Mouse (Mus musculus): ENCODE data around the gene Ptov1. TPM values are rescaled to one million over a fixed set of nuclear protein-coding genes. Genes with fewer than 3 reads are reported as not detected.

Ptov1 gene
- polyA plus RNA-seq, 1 experiment from 2014 or later, result 412 TPM

DNA sequence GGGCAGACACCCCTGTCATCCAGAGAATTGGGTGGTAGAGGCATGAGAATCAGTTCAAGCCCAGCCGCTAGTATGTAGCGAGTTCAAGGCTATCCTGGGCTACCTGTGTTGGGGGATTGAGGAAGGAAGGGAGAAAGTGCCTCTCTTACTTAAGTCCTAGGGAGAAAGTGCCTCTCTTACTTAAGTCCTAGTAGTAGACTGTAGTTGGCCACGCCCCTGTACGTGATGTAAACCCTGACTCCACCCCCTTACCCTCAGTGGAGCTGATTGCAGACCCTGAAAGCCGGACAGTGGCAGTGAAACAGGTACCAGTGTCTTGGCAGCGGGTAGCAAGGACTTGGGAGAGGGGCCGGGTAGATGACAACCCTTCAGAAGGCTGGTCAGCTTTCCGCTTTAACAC, 11.7 kb downstream of the Ptov1 start:
- Histone ChIP-seq H3K4me1 (replicated peaks; ENCODE audit: insufficient read depth, low read length) (peaks cover 28% of the 10 kb centered on the region), H3K27me3 (ENCODE audit: insufficient read depth, low read length) (no peaks in the 10 kb centered on the region), H3K27ac (peak overlapping the region; percentile 92), H3K9ac (ENCODE audit: low read depth, low read length) (peak overlapping the region; percentile 82), H3K4me3 (replicated peaks; ENCODE audit: low read depth, low read length) (peak overlapping the region; percentile 73), H3K4me2 (ENCODE audit: low read length) (peak overlapping the region; percentile 92), H3K9me3 (replicated peaks; ENCODE audit: low read length) (no peaks in the 10 kb centered on the region), H3K36me3 (ENCODE audit: insufficient read depth, low read length) (peaks cover 10% of the 10 kb centered on the region)
- no peak for TF ChIP-seq CTCF (IDR thresholded peaks at IDR 0.05; ENCODE audit: low read depth)
- WGBS, result 34% methylated on average over 8 of the region's 8 CpGs
- ATAC-seq (replicated peaks; ENCODE audit: low FRiP score, low read depth), result no peak
- DNase-seq (ENCODE audit: low spot score), result peak; percentile 76

DNA sequence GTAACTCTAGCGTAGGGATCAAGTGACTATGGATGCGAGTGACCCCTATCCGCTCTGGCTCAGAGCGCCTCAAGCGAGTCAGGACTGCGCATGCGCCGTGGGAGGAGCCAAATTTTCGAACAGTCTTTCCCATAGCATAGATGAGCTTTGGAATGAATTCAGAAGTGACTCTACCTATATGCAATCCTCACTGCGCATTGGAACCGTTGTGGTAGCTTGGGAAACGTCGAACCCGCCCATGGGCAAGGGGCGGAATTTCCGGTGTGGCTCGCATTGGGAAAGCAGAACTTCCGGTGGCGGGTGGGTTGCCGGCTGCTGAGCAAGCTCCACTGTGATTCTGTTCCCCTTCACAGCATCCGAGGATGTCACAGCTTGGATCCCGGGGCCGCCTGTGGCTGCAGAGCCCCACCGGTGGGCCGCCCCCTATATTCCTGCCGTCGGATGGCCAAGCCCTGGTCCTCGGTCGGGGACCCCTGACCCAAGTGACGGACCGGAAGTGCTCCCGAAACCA, 12.5 kb downstream of the Ptov1 start, which contains the start of gene Pnkp:
Gene Pnkp (plus strand): TSS at position 98 of the 511 bp plus-strand sequence.
- Histone ChIP-seq H3K27me3 (ENCODE audit: insufficient read depth, low read length) (no peaks in the 10 kb centered on the region), H3K9ac (ENCODE audit: low read depth, low read length) (peak within 1 kb of the TSS; percentile 82), H3K4me3 (replicated peaks; ENCODE audit: low read depth, low read length) (peak within 1 kb of the TSS; percentile 73), H3K36me3 (ENCODE audit: insufficient read depth, low read length) (0 out of 2 replicates have a peak, but pooled peaks cover 2% of the 10 kb centered on the region), H3K4me2 (ENCODE audit: low read length) (peak within 1 kb of the TSS; percentile 92), H3K9me3 (replicated peaks; ENCODE audit: low read length) (no peaks in the 10 kb centered on the region), H3K4me1 (replicated peaks; ENCODE audit: insufficient read depth, low read length) (peaks cover 28% of the 10 kb centered on the region), H3K27ac (peak within 1 kb of the TSS; percentile 92)
- peak; percentile 10; the same call in 1 of the 2 replicates for TF ChIP-seq CTCF (IDR thresholded peaks at IDR 0.05; ENCODE audit: low read depth)
- peak; percentile 90 for DNase-seq (ENCODE audit: low spot score)
- ATAC-seq (replicated peaks; ENCODE audit: low FRiP score, low read depth), result peak; percentile 3; the same call in 1 of the 2 replicates
- under 1% methylated on average over 32 of the region's 32 CpGs for WGBS

DNA sequence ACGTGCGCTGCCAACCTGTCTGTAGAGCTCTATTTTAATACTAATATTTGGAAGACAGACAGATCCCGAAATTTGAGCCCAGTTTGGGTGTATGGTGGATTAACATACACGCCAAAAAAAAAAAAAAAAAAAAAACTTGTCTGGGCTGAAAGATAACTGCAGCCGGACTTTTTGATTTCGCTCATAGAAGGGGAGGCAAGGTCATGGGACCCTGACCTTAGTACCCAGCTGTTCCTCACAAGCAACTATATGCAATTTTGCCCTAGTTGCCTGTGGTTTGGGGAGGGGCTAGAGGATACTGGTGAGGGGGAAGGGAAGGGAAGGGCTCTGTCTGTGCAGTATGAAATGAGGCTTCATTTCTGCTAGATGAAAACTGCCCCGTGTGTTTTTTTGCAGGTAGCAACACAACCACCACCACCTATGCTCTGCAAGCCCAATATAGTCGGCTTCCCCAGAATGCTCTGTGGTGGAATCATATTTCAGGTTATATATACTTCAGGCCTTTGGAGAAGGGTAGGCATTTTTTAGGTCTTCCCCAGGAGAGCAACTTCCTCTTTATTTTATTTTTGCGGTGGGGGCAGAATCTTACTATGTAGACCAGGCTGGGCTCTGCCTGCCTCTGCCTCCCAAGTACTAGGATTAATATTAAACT, 13.2 kb downstream of the Ptov1 start:
- no peaks in the 10 kb centered on the region for H3K36me3 ChIP-seq (ENCODE audit: insufficient read depth, low read length)
- H3K9ac ChIP-seq (ENCODE audit: low read depth, low read length), result no peak overlapping the region
- H3K9me3 ChIP-seq (replicated peaks; ENCODE audit: low read length), result no peaks in the 10 kb centered on the region
- DNase-seq (ENCODE audit: low spot score), result no peak
- ATAC-seq (replicated peaks; ENCODE audit: low FRiP score, low read depth), result no peak
- H3K4me1 ChIP-seq (replicated peaks; ENCODE audit: insufficient read depth, low read length), result peaks cover 28% of the 10 kb centered on the region
- TF ChIP-seq CTCF (IDR thresholded peaks at IDR 0.05; ENCODE audit: low read depth), result no peak
- H3K4me2 ChIP-seq (ENCODE audit: low read length), result peak overlapping the region; percentile 92
- peak overlapping the region; percentile 92 for H3K27ac ChIP-seq
- H3K4me3 ChIP-seq (replicated peaks; ENCODE audit: low read depth, low read length), result peak overlapping the region; percentile 73; the same call in 1 of the 2 replicates
- H3K27me3 ChIP-seq (ENCODE audit: insufficient read depth, low read length), result no peaks in the 10 kb centered on the region
- WGBS, result 59% methylated on average over 9 of the region's 9 CpGs

DNA sequence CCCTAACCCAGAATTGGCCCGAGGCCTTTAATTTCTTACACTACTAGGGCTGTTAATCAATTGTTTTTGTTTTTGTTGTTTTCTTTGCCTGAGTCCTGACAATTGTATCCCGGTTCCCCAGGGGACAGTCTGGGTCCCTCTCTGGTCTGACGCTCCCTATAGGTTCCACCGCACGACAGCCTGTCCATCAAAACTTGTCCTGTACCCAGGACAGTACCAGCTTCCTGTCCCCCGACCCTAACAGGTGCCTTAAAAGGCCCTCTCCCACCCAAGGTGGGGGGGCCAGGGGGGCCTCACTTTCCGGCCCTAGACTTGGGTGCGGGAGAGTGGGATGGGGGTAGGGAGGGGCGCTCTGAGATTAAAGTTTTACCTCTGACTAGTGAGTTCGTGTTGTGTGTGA, 14.6 kb downstream of the Ptov1 start:
- Histone ChIP-seq H3K4me1 (replicated peaks; ENCODE audit: insufficient read depth, low read length) (peaks cover 35% of the 10 kb centered on the region), H3K27me3 (ENCODE audit: insufficient read depth, low read length) (no peaks in the 10 kb centered on the region), H3K4me2 (ENCODE audit: low read length) (peak overlapping the region; percentile 90), H3K9ac (ENCODE audit: low read depth, low read length) (peak overlapping the region; percentile 54), H3K36me3 (ENCODE audit: insufficient read depth, low read length) (no peaks in the 10 kb centered on the region), H3K27ac (peak overlapping the region; percentile 96), H3K4me3 (replicated peaks; ENCODE audit: low read depth, low read length) (peak overlapping the region; percentile 47), H3K9me3 (replicated peaks; ENCODE audit: low read length) (no peaks in the 10 kb centered on the region)
- DNase-seq (ENCODE audit: low spot score), result no peak
- TF ChIP-seq CTCF (IDR thresholded peaks at IDR 0.05; ENCODE audit: low read depth), result no peak
- 35% methylated on average over 10 of the region's 10 CpGs for WGBS
- peak; percentile 1; the same call in 1 of the 2 replicates for ATAC-seq (replicated peaks; ENCODE audit: low FRiP score, low read depth)

DNA sequence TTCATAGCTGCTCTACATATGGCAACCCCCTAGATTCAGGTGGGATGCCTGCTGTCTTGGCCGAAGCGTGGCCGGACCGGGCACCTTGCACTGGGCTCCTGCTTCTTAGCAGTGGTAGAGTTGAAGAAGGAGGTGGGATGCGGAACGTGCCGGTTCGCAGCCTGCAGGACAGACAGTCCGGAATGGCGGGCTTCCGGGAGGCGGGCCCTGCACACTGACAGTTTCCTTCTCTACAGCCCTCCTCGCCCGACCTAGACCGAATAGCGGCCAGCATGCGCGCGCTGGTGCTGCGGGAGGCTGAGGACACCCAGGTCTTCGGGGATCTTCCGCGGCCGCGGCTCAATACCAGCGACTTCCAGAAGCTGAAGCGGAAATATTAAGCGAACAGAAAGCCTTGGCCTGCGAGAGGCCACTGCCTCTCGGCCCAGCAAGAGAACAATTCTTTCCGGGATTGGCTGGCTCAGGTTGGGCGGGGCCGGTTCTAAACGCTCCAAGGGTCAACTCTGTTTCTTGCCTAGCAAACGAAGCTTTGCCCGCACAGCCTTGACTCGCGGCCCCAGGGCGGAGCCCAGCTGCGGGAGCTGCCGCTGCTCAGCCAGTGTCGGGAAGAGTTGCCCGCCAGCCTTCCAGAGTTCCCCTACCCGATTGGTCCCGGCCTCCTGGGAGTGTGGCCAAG, 15.1 kb downstream of the Ptov1 start:
- no peaks in the 10 kb centered on the region for H3K9me3 ChIP-seq (replicated peaks; ENCODE audit: low read length)
- H3K36me3 ChIP-seq (ENCODE audit: insufficient read depth, low read length), result no peaks in the 10 kb centered on the region
- DNase-seq (ENCODE audit: low spot score) (peak; percentile 93), ATAC-seq (replicated peaks; ENCODE audit: low FRiP score, low read depth) (peak; percentile 65)
- H3K9ac ChIP-seq (ENCODE audit: low read depth, low read length), result peak overlapping the region; percentile 54
- H3K4me1 ChIP-seq (replicated peaks; ENCODE audit: insufficient read depth, low read length), result peaks cover 35% of the 10 kb centered on the region
- peak overlapping the region; percentile 90 for H3K4me2 ChIP-seq (ENCODE audit: low read length)
- H3K27ac ChIP-seq, result peak overlapping the region; percentile 96
- under 1% methylated on average over 45 of the region's 45 CpGs for WGBS
- H3K27me3 ChIP-seq (ENCODE audit: insufficient read depth, low read length), result no peaks in the 10 kb centered on the region
- H3K4me3 ChIP-seq (replicated peaks; ENCODE audit: low read depth, low read length), result peak overlapping the region; percentile 47
- no peak for TF ChIP-seq CTCF (IDR thresholded peaks at IDR 0.05; ENCODE audit: low read depth)

DNA sequence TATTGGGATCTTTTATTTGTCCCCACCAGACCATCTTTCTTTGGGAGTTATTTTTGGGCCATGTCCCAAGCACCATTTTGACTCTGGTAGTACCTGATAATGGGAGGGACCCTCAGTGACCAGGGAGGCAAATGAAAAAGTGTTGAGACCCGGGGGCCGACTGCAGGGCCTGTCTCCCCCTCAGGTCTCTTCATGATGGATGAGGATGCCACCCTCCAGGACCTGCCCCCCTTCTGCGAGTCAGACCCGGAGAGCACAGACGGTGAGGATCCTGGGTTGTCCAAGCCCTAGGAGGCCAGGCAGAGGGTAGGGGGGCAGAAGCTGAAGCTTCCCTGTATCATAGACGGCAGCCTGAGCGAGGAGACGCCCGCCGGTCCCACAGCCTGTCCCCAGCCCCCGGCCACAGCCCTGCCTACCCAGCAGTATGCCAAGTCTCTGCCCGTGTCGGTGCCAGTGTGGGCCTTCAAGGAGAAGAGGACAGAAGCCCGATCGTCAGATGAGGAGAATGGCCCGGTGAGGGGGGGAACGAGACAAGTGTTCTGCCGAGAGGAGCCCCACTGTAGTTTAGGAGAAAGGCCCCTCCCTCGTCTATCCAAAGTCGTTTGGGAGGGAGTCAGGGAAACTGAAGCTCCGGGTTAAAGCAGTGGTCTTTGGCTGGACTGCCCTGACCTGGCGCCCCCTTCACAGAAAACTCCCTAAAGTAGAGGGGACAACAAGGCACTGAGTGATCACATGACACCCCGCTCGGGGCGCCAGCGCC, 15.8 kb downstream of the Ptov1 start:
- no peaks in the 10 kb centered on the region for H3K9me3 ChIP-seq (replicated peaks; ENCODE audit: low read length)
- ATAC-seq (replicated peaks; ENCODE audit: low FRiP score, low read depth) (no peak), DNase-seq (ENCODE audit: low spot score) (no peak)
- H3K9ac ChIP-seq (ENCODE audit: low read depth, low read length), result peak overlapping the region; percentile 54
- peaks cover 35% of the 10 kb centered on the region for H3K4me1 ChIP-seq (replicated peaks; ENCODE audit: insufficient read depth, low read length)
- H3K4me3 ChIP-seq (replicated peaks; ENCODE audit: low read depth, low read length), result peak overlapping the region; percentile 47
- WGBS, result 21% methylated on average over 26 of the region's 26 CpGs
- no peaks in the 10 kb centered on the region for H3K36me3 ChIP-seq (ENCODE audit: insufficient read depth, low read length)
- TF ChIP-seq CTCF (IDR thresholded peaks at IDR 0.05; ENCODE audit: low read depth), result no peak
- peak overlapping the region; percentile 90 for H3K4me2 ChIP-seq (ENCODE audit: low read length)
- H3K27ac ChIP-seq, result peak overlapping the region; percentile 96
- no peaks in the 10 kb centered on the region for H3K27me3 ChIP-seq (ENCODE audit: insufficient read depth, low read length)

All from kidney, postnatal 0 days (tissue).